Mouse (Mus musculus): ENCODE results near the gene Neurl4. TPM values are rescaled to one million over a fixed set of nuclear protein-coding genes. Genes with fewer than 3 reads are reported as not detected.
A peak's percentile ranks its signal among the peaks of the same experiment; 100 is the strongest.
"Not testable (repeated sequence)": the region's sequence is repeated elsewhere in the genome, so short reads cannot be mapped to it uniquely, and the experiment has no call there.

The Neurl4 gene
- polyA plus RNA-seq, 1 experiment = 38.2 TPM

GRCm38 (mm10) chr11:69927501-69927900 lies 26.6 kb downstream of the Neurl4 start:
- H3K4me1 ChIP-seq (ENCODE audit: control insufficient read depth, insufficient read depth, low read length) = peaks cover 2% of the 10 kb centered on the region
- TF ChIP-seq POLR2A (IDR thresholded peaks at IDR 0.05; ENCODE audit: borderline replicate concordance, control insufficient read depth, low read depth, low read length) (no peak), CTCF (IDR thresholded peaks at IDR 0.05; ENCODE audit: control insufficient read depth, insufficient read depth, low read length) (no peak)
- H3K4me3 ChIP-seq (replicated peaks; ENCODE audit: control insufficient read depth, low read depth, low read length) = no peak overlapping the region
- WGBS = 91% methylated on average over 2 of the region's 2 CpGs
- H3K27ac ChIP-seq (ENCODE audit: control insufficient read depth, insufficient read depth, low read depth, low read length, poor library complexity) = no peak overlapping the region

GRCm38 (mm10) chr11:69929712-69930111 lies 28.8 kb downstream of the Neurl4 start:
- peaks cover 4% of the 10 kb centered on the region for H3K4me1 ChIP-seq (ENCODE audit: control insufficient read depth, insufficient read depth, low read length)
- WGBS = 41% methylated on average over 4 of the region's 4 CpGs
- H3K27ac ChIP-seq (ENCODE audit: control insufficient read depth, insufficient read depth, low read depth, low read length, poor library complexity) = no peak overlapping the region
- H3K4me3 ChIP-seq (replicated peaks; ENCODE audit: control insufficient read depth, low read depth, low read length) = no peak overlapping the region
- no peak for TF ChIP-seq CTCF (IDR thresholded peaks at IDR 0.05; ENCODE audit: control insufficient read depth, insufficient read depth, low read length)
- no peak for TF ChIP-seq POLR2A (IDR thresholded peaks at IDR 0.05; ENCODE audit: borderline replicate concordance, control insufficient read depth, low read depth, low read length)

GRCm38 (mm10) chr11:69930176-69930575 lies 29.3 kb downstream of the Neurl4 start:
- not testable (repeated sequence) for H3K4me1 ChIP-seq (ENCODE audit: control insufficient read depth, insufficient read depth, low read length); H3K27ac ChIP-seq (ENCODE audit: control insufficient read depth, insufficient read depth, low read depth, low read length, poor library complexity); H3K4me3 ChIP-seq (replicated peaks; ENCODE audit: control insufficient read depth, low read depth, low read length)
- WGBS = 85% methylated on average over 8 of the region's 8 CpGs

DNA sequence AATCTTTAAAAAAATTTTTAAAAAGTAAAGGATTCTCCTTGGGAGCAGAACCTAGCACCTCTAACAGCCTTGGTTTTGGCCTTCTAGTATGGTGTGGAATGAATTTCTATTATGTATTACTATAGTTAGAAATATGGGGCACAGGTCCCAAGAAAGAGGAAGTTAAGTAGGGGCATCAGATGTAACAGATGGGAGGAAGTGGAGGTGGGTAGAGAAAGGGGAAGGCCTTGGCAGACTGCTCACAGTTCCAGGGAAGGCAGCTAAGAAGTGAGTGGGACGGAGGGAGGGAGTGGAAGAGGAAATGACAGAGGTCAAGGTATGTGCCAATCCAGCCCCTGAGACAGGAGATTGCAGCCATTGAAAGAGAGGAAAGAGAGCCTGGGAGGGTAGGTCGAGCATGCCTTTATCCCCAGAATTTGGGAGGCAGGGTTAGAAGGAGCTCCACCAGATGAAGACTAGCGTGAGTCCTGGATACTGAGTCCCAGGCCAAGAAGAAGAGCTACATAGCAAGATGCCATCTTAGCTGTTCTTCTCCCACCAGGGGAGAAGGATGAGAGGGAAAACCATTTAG lies 30.2 kb downstream of the Neurl4 start:
- WGBS = 14% methylated on average over 3 of the region's 3 CpGs
- H3K27ac ChIP-seq (ENCODE audit: control insufficient read depth, insufficient read depth, low read depth, low read length, poor library complexity) = peak overlapping the region; percentile 79
- no peak overlapping the region for H3K4me3 ChIP-seq (replicated peaks; ENCODE audit: control insufficient read depth, low read depth, low read length)
- H3K4me1 ChIP-seq (ENCODE audit: control insufficient read depth, insufficient read depth, low read length) = peaks cover 4% of the 10 kb centered on the region
- TF ChIP-seq POLR2A (IDR thresholded peaks at IDR 0.05; ENCODE audit: borderline replicate concordance, control insufficient read depth, low read depth, low read length) (no peak), CTCF (IDR thresholded peaks at IDR 0.05; ENCODE audit: control insufficient read depth, insufficient read depth, low read length) (no peak)

DNA sequence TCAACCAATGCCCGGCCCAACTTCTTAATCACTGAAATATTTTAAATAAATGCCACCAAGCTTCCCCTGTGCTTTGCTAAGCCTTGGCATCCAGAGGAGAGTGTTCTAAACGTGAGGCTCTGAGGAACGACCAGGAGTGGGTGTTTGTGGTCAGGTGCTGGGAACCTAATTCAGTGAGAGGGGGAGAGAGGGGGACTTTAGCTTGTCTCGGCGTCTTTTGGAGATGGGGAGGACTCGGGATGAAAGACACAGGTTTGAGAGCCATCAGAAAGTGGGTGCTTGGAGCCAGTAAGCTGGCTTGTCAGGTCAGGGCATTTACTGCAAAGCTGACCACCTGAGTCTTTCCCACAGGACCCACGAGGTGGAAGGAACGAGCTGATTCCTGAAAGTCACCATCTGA lies 30.9 kb downstream of the Neurl4 start:
- peak overlapping the region; percentile 79 for H3K27ac ChIP-seq (ENCODE audit: control insufficient read depth, insufficient read depth, low read depth, low read length, poor library complexity)

GRCm38 (mm10) chr11:69932254-69932653 lies 31.4 kb downstream of the Neurl4 start:
- Histone ChIP-seq H3K27ac (ENCODE audit: control insufficient read depth, insufficient read depth, low read depth, low read length, poor library complexity) (peak overlapping the region; percentile 79; the same call in 1 of the 2 replicates), H3K4me3 (replicated peaks; ENCODE audit: control insufficient read depth, low read depth, low read length) (no peak overlapping the region), H3K4me1 (ENCODE audit: control insufficient read depth, insufficient read depth, low read length) (peaks cover 4% of the 10 kb centered on the region)
- 46% methylated on average over 3 of the region's 3 CpGs for whole genome bisulfite sequencing
- TF ChIP-seq POLR2A (IDR thresholded peaks at IDR 0.05; ENCODE audit: borderline replicate concordance, control insufficient read depth, low read depth, low read length) (no peak), CTCF (IDR thresholded peaks at IDR 0.05; ENCODE audit: control insufficient read depth, insufficient read depth, low read length) (peak; percentile 47; the same call in 1 of the 2 replicates)

More for the DNA sequence above, 30.9 kb downstream of the Neurl4 start:
- 15% methylated on average over 8 of the region's 8 CpGs for WGBS
- no peak for TF ChIP-seq POLR2A (IDR thresholded peaks at IDR 0.05; ENCODE audit: borderline replicate concordance, control insufficient read depth, low read depth, low read length)
- Histone ChIP-seq H3K4me3 (replicated peaks; ENCODE audit: control insufficient read depth, low read depth, low read length) (no peak overlapping the region), H3K4me1 (ENCODE audit: control insufficient read depth, insufficient read depth, low read length) (peaks cover 4% of the 10 kb centered on the region)

DNA sequence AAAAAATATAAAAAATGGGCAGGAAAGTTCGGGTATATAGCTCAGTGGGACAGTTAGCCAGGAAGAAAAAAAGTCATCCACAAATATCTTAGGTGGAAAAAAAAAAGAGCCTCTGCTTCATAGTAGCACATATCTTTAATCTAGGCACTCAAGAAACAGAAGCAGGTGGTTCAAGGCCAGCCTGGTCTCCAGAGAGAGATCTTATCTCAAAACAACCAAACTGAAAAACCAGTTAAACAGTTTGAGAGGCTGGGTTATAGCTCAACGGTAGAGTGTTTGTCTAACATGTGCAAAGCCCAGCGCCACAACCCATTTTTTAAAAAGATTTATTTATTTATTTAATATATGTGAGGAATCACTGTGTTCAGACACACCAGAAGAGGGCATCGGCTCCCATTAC lies 32.2 kb downstream of the Neurl4 start:
- Histone ChIP-seq H3K4me3 (replicated peaks; ENCODE audit: control insufficient read depth, low read depth, low read length) (no peak overlapping the region), H3K4me1 (ENCODE audit: control insufficient read depth, insufficient read depth, low read length) (peaks cover 4% of the 10 kb centered on the region), H3K27ac (ENCODE audit: control insufficient read depth, insufficient read depth, low read depth, low read length, poor library complexity) (no peak overlapping the region)
- TF ChIP-seq POLR2A (IDR thresholded peaks at IDR 0.05; ENCODE audit: borderline replicate concordance, control insufficient read depth, low read depth, low read length) (no peak), CTCF (IDR thresholded peaks at IDR 0.05; ENCODE audit: control insufficient read depth, insufficient read depth, low read length) (no peak)
- WGBS = 49% methylated on average over 4 of the region's 4 CpGs

DNA sequence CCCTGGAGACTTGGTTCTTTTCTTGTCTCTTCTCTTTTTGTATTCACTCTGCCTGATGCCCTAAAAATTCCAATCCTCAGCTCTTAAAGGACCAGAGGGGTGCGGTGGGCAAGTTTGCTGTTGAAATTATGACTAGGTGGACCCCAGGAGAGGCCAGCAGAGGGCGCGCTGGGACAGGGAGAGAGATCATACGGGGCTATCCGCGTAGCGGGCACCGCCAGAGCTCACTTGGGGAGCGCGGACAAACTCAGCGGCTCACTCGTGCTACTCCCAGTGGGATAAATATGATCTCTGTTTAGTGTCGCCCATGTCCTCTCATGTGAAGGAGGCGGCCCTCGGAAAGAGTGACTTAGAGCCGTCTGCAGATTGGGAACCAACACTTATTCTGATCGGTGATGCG lies 33.3 kb downstream of the Neurl4 start:
- no peak overlapping the region for H3K27ac ChIP-seq (ENCODE audit: control insufficient read depth, insufficient read depth, low read depth, low read length, poor library complexity)
- peaks cover 4% of the 10 kb centered on the region for H3K4me1 ChIP-seq (ENCODE audit: control insufficient read depth, insufficient read depth, low read length)
- WGBS = under 1% methylated on average over 18 of the region's 18 CpGs
- H3K4me3 ChIP-seq (replicated peaks; ENCODE audit: control insufficient read depth, low read depth, low read length) = no peak overlapping the region
- TF ChIP-seq CTCF (IDR thresholded peaks at IDR 0.05; ENCODE audit: control insufficient read depth, insufficient read depth, low read length) = peak; percentile 91
- TF ChIP-seq POLR2A (IDR thresholded peaks at IDR 0.05; ENCODE audit: borderline replicate concordance, control insufficient read depth, low read depth, low read length) = no peak

DNA sequence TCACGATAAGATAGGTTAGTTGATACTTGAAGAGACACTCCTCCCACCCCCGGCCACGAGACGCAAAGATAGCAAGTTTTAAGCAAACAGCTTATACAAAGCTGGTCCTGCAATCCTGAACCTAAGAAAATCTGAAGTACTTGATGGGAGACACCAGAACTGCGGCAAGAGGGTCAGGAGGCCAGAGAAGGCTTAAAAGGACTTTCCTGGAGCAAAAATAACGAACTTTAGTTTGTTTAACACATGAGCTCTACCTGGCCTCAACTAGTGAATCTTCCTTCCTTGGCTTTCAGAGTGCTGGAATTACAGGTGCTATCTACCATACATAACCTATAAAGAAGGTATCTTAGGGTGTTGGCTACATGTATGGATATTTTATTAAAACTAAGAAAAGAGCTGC lies 33.8 kb downstream of the Neurl4 start:
- Histone ChIP-seq H3K4me1 (ENCODE audit: control insufficient read depth, insufficient read depth, low read length) (peaks cover 4% of the 10 kb centered on the region), H3K4me3 (replicated peaks; ENCODE audit: control insufficient read depth, low read depth, low read length) (no peak overlapping the region), H3K27ac (ENCODE audit: control insufficient read depth, insufficient read depth, low read depth, low read length, poor library complexity) (no peak overlapping the region)
- WGBS = 15% methylated on average over 6 of the region's 6 CpGs
- no peak for TF ChIP-seq POLR2A (IDR thresholded peaks at IDR 0.05; ENCODE audit: borderline replicate concordance, control insufficient read depth, low read depth, low read length)
- TF ChIP-seq CTCF (IDR thresholded peaks at IDR 0.05; ENCODE audit: control insufficient read depth, insufficient read depth, low read length) = no peak
